Mouse (Mus musculus) myocyte (in vitro differentiated cells): Measurements from ENCODE around the gene Aanat. TPM values are rescaled to one million over a fixed set of nuclear protein-coding genes. Genes with fewer than 3 reads are reported as not detected.

Experiments used
- H3K27me3 ChIP-seq: one replicate; pipeline ENCODE4 v1.6.1; 2011; ENCODE audit not compliant: control insufficient read depth, insufficient read depth, insufficient read length
- H3K36me3 ChIP-seq: one replicate; pipeline ENCODE4 v1.6.1; 2011; ENCODE audit not compliant: control insufficient read depth, insufficient read depth
- H3K4me2 ChIP-seq: one replicate; pipeline ENCODE4 v1.6.1; 2011; ENCODE audit warnings: low read depth, control low read depth
- H3K4me3 ChIP-seq: one replicate; pipeline ENCODE4 v1.5.1; 2011; ENCODE audit warnings: mild to moderate bottlenecking, control low read depth, moderate library complexity
- H3K79me2 ChIP-seq: one replicate; pipeline ENCODE4 v1.6.1; 2011; ENCODE audit not compliant: control insufficient read depth, insufficient read depth
- H3ac ChIP-seq: one replicate; pipeline ENCODE4 v1.6.1; 2011; ENCODE audit not compliant: control insufficient read depth, insufficient read length
- CEBPB ChIP-seq: IDR thresholded peaks from 2 replicates; pipeline ENCODE4 v1.6.1; 2011; ENCODE audit warnings: mild to moderate bottlenecking, moderate library complexity; ENCODE audit not compliant: poor library complexity, insufficient read depth, severe bottlenecking
- E2F4 ChIP-seq: IDR thresholded peaks from one replicate; pipeline ENCODE4 v1.6.1; 2011; ENCODE audit warnings: mild to moderate bottlenecking, control low read depth, moderate library complexity; ENCODE audit not compliant: insufficient read depth
- MAX ChIP-seq: IDR thresholded peaks from one replicate; pipeline ENCODE4 v1.6.1; 2011; ENCODE audit warnings: low read depth, mild to moderate bottlenecking, control low read depth
- MYOD1 ChIP-seq, 3 experiments: IDR thresholded peaks; one replicate each; pipeline ENCODE4 v1.6.1; 2011; ENCODE audit warnings: control low read depth in 2 of 3, low read depth in 2 of 3, mild to moderate bottlenecking in 2 of 3, moderate library complexity in 1 of 3; ENCODE audit not compliant: insufficient read length in 2 of 3, control insufficient read depth in 1 of 3
- MYOG ChIP-seq, 3 experiments: IDR thresholded peaks; one replicate each; pipeline ENCODE4 v1.6.1; 2011; ENCODE audit warnings: control low read depth in 2 of 3, low read depth in 2 of 3, mild to moderate bottlenecking in 2 of 3; ENCODE audit not compliant: insufficient read length in 2 of 3, control insufficient read depth in 1 of 3, insufficient read depth in 1 of 3
- POLR2A ChIP-seq: IDR thresholded peaks from one replicate; pipeline ENCODE4 v1.6.1; 2011; ENCODE audit warnings: low read depth, mild to moderate bottlenecking, control low read depth, moderate library complexity; ENCODE audit not compliant: insufficient read length
- POLR2AphosphoS2 ChIP-seq: IDR thresholded peaks from one replicate; pipeline ENCODE4 v1.6.1; 2011; ENCODE audit warnings: low read depth, control low read depth; ENCODE audit not compliant: insufficient read length
- REST ChIP-seq: IDR thresholded peaks from one replicate; pipeline ENCODE4 v1.6.1; 2011; ENCODE audit warnings: mild to moderate bottlenecking, control low read depth, moderate library complexity; ENCODE audit not compliant: insufficient read depth, insufficient read length
- SRF ChIP-seq: IDR thresholded peaks from one replicate; pipeline ENCODE4 v1.6.1; 2011; ENCODE audit warnings: low read depth; ENCODE audit not compliant: control insufficient read depth, insufficient read length
- TCF12 ChIP-seq: IDR thresholded peaks from one replicate; pipeline ENCODE4 v1.6.1; 2011; ENCODE audit warnings: mild to moderate bottlenecking, control low read depth; ENCODE audit not compliant: poor library complexity, insufficient read depth, severe bottlenecking
- TCF3 ChIP-seq: IDR thresholded peaks from one replicate; pipeline ENCODE4 v1.6.1; 2011; ENCODE audit warnings: low read depth, control low read depth; ENCODE audit not compliant: insufficient read length
- USF1 ChIP-seq: IDR thresholded peaks from one replicate; pipeline ENCODE4 v1.6.1; 2011; ENCODE audit warnings: low read depth, mild to moderate bottlenecking, control low read depth, moderate library complexity
- polyA plus RNA-seq: library from polyadenylated mRNA; unstranded; fragments of >200 nt; fragmentation: generic; extraction: Trizol; gene quantifications from one replicate; pipeline ENCODE4 v1.2.1, GENCODE M21; 2012; ENCODE audit warnings: missing spikeins

The Aanat gene
- not detected for polyA plus RNA-seq

- Histone ChIP-seq H3K27me3 (no peaks in the 10 kb centered on the region), H3K4me3 (no peak within 1 kb of the TSS), H3K36me3 (no peaks in the 10 kb centered on the region), H3K4me2 (no peak within 1 kb of the TSS), H3K79me2 (no peaks in the 10 kb centered on the region), H3ac (no peak within 1 kb of the TSS)
- TF ChIP-seq POLR2AphosphoS2 (no peak), TCF3 (no peak), REST (no peak), USF1 (no peak), POLR2A (no peak), TCF12 (no peak), MAX (no peak), CEBPB (no peak), E2F4 (no peak), MYOD1 (IDR thresholded peaks at IDR 0.05; ENCODE audit: control insufficient read depth in 1 of 3, insufficient read length in 2 of 3, low read depth in 2 of 3) (no peak), SRF (no peak), MYOG (IDR thresholded peaks at IDR 0.05; ENCODE audit: control insufficient read depth in 1 of 3, insufficient read depth in 1 of 3, insufficient read length in 2 of 3, low read depth in 2 of 3) (no peak)
Measured at GRCm38 (mm10) chr11:116586310-116586709, at the start of gene Aanat. TSS of gene Aanat (plus strand) at chr11:116586432.

DNA sequence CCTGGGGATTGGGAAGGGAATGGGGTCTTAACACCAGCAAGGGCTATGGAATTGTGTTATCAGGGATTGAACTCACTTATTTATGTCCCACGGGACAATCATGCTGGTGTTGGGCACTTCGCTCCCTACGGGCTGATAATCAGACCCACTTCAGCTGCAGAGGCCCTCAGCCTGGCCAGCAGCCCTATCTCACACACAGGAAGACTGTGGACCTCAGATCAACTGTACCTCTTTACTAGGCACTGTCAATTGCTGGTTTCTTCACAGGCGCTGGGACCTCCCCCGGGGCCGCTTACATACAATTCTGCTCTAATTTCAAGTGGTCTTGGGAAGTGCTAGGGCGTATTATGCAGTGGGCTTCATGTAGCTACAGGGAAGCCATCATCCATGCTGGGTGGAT lies 49.5 kb upstream of the Aanat start:
- no peak overlapping the region for H3ac ChIP-seq
- TF ChIP-seq TCF12 (no peak), SRF (no peak), TCF3 (no peak)
- no peaks in the 10 kb centered on the region for H3K79me2 ChIP-seq
- no peak overlapping the region for H3K4me2 ChIP-seq
- no peaks in the 10 kb centered on the region for H3K27me3 ChIP-seq
- no peak overlapping the region for H3K4me3 ChIP-seq
- H3K36me3 ChIP-seq = peaks cover 5% of the 10 kb centered on the region

DNA sequence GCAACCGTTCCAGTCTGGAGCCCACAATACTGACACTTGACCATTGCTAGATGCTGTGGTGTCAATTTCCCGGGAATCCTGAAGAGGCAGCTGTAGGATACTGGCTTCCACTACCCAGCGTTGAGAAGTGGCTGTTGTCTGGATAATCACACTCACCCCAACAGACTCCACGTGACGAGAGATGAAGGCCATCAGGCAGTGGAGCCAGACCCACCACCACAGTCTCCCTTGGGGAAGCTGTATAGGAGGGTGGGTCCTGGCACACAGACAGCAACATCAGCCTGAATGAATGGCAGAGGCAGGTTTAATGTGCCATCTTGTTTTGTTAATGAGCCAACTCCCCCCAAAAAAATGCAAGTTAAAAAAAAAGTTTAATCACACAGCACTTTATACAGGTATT lies 48.8 kb upstream of the Aanat start:
- Histone ChIP-seq H3K27me3 (no peaks in the 10 kb centered on the region), H3K4me3 (no peak overlapping the region), H3K4me2 (no peak overlapping the region), H3K36me3 (peaks cover 5% of the 10 kb centered on the region), H3ac (no peak overlapping the region), H3K79me2 (no peaks in the 10 kb centered on the region)
- no peak for TF ChIP-seq REST
- no peak for TF ChIP-seq CEBPB
- no peak for TF ChIP-seq SRF
- no peak for TF ChIP-seq TCF3
- TF ChIP-seq MYOG (IDR thresholded peaks at IDR 0.05; ENCODE audit: control insufficient read depth in 1 of 3, insufficient read depth in 1 of 3, insufficient read length in 2 of 3, low read depth in 2 of 3) = no peak
- TF ChIP-seq POLR2AphosphoS2 = no peak
- no peak for TF ChIP-seq MYOD1 (IDR thresholded peaks at IDR 0.05; ENCODE audit: control insufficient read depth in 1 of 3, insufficient read length in 2 of 3, low read depth in 2 of 3)
- no peak for TF ChIP-seq TCF12
- TF ChIP-seq POLR2A = no peak
- no peak for TF ChIP-seq E2F4
- TF ChIP-seq MAX = no peak
- no peak for TF ChIP-seq USF1

DNA sequence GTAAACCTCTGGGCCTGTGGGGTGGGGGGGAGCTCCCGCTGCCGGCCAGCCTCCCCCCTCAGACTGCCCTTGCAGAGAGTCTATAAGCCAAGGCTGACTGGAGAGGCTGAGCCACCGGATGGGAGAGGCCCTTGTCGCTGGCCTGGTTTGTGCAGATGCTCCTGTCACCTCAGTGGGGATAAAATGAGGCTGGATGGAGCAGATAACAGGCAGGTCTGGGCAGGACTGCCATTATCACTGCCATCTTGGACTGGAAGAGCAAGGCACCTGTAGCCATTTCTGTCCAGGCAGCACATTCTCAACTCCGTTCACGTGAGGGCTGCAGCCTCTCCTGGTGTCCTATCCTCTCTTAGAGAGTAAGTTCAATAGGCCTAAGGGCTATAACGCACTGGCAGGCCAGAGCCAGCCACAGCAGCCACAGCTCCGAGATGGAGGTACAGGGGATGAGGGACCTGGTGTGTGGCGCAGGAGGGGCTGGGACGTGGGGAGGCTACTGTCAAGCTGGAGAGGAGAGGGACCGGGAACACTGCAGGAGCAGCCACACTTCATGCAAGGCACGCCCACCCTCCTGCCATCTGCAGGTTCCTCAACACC lies 48.0 kb upstream of the Aanat start:
- Histone ChIP-seq H3K36me3 (peaks cover 10% of the 10 kb centered on the region), H3K27me3 (no peaks in the 10 kb centered on the region), H3K4me3 (no peak overlapping the region), H3ac (no peak overlapping the region), H3K4me2 (no peak overlapping the region), H3K79me2 (no peaks in the 10 kb centered on the region)
- no peak for TF ChIP-seq POLR2A
- no peak for TF ChIP-seq CEBPB
- no peak for TF ChIP-seq SRF
- TF ChIP-seq E2F4 = no peak

GRCm38 (mm10) chr11:116541183-116541582 lies 45.0 kb upstream of the Aanat start:
- Histone ChIP-seq H3K27me3 (no peaks in the 10 kb centered on the region), H3K36me3 (peaks cover 14% of the 10 kb centered on the region), H3K79me2 (no peaks in the 10 kb centered on the region), H3ac (no peak overlapping the region), H3K4me3 (no peak overlapping the region), H3K4me2 (no peak overlapping the region)
- TF ChIP-seq USF1 (no peak), MAX (no peak), MYOD1 (IDR thresholded peaks at IDR 0.05; ENCODE audit: control insufficient read depth in 1 of 3, insufficient read length in 2 of 3, low read depth in 2 of 3) (peak in 1 of 3 experiments; percentile 2), CEBPB (no peak), E2F4 (no peak), TCF12 (no peak)
